Mouse (Mus musculus): ENCODE data around the gene Kcnh3. TPM values are rescaled to one million over a fixed set of nuclear protein-coding genes. Genes with fewer than 3 reads are reported as not detected.
"Not testable (repeated sequence)": the region's sequence is repeated elsewhere in the genome, so short reads cannot be mapped to it uniquely, and the experiment has no call there.

The Kcnh3 gene
- total RNA-seq, 2 experiments from 2014 or later: 66.6 to 67.3 TPM

DNA sequence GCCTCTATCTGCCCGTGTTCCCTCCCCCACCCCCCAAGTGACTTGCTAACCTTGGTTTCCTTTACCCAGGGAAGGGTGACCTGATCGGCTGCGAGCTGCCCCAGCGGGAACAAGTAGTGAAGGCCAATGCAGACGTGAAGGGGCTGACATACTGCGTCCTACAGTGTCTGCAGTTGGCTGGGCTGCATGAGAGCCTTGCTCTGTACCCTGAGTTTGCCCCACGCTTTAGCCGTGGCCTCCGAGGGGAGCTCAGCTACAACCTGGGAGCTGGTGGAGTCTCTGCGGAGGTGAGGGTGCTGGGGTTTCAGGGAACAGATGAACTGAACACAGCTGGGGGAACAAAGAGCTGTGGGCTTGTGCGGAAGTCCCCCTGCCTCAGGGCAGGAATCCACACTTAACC, 13.3 kb downstream of the Kcnh3 start:
- no peak for DNase-seq
- intact Hi-C loops (cut with DNase I): no loop called here

DNA sequence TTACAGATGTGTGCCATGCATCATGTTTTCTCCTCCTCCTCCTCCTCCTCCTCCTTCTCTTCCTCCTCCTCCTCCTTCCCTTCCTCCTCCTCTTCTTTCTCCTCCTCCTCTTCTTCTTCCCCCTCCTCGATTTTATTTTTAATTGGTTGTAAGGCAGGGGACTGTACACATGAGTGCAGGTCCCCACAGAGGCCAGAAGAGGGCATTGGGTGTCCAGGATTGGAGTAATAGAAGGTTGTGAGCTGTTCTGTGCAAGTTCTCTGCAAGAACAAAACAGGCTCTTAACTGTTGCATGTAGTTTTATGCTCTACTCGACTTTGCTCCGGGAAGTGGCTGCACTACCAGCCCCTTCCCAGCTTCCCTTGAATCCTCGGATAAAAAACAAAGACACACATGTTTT, 15.5 kb downstream of the Kcnh3 start:
- DNase-seq: no peak
- intact Hi-C loops (cut with DNase I): no loop called here

DNA sequence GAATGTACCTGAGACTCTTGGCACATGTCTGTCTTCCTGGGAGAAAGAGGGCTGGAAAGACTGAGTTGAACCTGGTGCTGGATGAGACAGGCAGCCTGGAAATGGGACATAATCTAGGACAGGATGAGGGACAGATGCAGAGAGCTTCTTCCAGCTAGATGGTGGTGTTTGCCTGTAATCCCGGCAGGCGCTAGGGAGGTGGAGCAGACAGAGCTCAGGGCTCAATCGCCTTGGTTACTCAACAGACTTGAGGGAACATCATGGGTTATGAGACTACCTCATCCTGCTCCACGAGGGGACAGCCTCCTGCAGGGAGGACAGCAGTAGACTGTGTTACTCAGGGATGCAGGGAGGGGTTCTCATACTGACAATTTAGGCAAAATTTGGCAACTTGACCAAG, 16.6 kb downstream of the Kcnh3 start:
- intact Hi-C loops (cut with DNase I): no loop called here
- DNase-seq: no peak

DNA sequence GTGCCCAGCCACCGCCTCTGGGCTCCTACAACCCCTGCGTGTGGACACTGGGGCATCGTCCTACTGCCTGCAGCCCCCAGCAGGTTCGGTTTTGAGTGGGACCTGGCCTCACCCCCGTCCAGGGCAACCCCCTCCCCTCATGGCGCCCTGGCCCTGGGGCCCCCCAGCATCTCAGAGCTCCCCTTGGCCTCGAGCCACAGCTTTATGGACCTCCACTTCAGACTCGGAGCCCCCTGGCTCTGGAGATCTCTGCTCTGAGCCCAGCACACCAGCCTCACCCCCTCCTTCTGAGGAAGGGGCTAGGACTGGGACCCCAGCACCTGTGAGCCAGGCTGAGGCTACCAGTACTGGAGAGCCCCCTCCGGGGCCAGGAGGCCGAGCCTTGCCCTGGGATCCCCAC, 17.4 kb downstream of the Kcnh3 start:
- no peak for DNase-seq
- intact Hi-C loops (cut with DNase I): no loop called here

DNA sequence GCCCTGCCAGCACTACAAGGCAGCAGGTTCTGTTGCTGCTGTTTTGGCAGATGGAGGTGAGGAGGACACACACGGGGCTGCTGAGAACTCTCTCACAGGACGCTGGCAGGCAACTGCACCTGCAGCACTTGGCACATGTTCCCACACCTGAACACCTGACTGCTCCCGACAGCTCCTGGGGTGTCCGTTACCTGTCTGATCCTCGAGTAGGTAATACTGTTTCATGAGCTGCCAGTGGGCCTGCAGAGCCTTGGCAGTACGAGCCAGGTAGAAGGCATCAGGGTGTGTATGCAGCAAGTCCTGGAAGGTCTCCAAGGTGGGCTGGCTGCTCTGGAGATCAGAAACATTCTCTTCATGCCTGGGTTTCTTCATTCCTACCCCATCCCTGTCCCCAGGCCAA, 22.1 kb downstream of the Kcnh3 start:
- intact Hi-C loops (cut with DNase I): not testable (repeated sequence)
- peak; percentile 61 for DNase-seq

DNA sequence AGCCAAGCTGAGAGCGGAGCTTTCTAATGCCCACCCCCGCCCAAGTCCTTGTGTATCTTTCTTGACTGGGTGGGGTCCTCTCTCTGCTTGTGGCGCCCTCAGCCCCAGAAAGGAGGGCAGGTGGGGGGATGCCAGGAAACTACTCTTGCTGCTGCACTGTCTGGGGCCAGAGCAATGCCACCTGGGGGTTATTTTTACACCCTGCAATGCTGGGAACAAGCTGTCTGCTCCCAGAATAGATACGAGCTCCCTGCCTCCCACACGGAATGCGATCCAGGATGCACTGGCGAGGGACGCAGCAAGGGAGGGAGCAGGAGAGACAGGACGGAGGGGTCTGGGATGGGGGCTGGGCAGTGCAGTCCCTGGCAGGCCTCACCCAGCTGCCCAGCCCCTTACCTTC, 24.3 kb downstream of the Kcnh3 start:
- intact Hi-C loops (cut with DNase I): no loop called here
- no peak for DNase-seq

DNA sequence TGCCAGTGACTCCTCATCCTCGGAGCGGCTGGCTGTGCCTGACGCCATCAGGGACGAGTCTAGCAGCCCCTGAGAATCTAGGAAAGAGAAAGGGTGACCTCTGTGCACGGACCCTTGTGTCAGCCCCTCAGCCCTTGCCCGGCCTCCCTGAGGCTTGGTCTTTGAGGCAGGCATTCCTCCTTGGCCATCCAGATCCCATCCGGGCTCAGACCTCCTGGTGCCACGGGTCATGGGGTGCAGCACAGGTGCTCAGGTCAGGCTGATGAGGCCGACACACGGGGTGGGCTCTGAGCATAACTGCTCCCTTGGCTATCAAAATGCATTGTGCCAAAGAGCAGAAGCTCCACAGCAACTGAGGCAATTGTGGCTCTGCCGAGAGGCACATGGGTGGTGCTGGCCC, 25.3 kb downstream of the Kcnh3 start:
- DNase-seq: no peak
- intact Hi-C loops (cut with DNase I): no loop called here

DNA sequence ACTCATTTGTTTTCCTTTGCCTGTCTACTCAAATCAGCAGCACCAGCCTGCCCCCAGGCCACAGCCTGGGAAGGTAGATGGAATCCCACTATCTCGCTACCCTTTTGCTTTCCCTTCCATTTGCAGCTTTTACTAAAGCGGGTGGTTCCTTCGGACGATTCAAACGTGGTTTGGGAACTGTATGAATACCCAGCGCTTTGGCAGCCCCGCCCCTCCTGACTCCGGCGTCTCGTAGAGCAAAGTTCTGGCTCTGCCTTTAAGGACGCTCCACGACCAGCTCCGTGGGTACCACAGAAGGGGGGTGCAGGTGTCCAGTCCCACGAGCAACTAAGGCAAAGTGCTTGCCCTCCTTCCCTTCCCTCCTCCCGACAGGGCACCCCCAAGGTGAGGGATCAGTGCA, 26.4 kb downstream of the Kcnh3 start:
- DNase-seq; intact Hi-C loops (cut with DNase I): not testable (repeated sequence)

DNA sequence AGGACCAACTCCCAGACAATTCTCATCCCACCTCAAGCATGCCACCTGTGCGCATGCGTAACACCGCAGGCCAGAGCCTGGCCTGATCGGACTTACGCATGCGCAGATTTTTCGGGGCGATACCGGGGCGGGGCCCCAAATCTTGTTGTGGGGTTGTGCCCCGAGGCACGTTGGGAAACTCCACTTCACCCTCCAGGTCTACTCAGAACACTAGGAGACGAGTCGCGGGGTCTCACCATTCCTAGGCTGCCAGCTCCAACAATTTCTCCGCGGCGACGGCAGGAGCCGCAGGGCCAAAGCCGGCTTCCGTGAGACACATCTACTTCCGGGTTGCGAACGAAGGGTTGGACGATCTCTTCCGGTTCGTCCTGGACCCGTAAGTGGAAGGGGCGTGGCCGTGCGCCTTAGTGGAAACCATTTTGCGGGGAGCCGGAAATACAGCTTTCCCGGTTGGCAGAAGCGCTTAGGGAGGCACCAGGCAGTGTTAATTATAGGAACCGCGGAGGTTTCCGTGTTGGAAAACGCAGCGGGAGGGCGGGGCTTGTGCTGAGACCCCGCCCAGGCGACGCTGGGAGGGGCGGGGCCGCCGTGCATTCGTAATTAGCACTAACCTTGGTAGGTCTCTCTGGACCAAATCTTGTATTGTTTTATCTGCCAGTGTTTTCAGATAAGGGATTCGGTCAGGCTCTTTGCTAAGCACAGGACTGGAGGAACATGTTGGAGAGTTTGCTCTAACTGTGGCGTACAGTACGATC, 27.1 kb downstream of the Kcnh3 start, which contains the start of gene Mcrs1:
Mcrs1 (minus strand) TSS at position 336 of the 755 bp plus-strand sequence.
- DNase-seq: peak; percentile 98
- intact Hi-C loops (cut with DNase I): no loop called here

DNA sequence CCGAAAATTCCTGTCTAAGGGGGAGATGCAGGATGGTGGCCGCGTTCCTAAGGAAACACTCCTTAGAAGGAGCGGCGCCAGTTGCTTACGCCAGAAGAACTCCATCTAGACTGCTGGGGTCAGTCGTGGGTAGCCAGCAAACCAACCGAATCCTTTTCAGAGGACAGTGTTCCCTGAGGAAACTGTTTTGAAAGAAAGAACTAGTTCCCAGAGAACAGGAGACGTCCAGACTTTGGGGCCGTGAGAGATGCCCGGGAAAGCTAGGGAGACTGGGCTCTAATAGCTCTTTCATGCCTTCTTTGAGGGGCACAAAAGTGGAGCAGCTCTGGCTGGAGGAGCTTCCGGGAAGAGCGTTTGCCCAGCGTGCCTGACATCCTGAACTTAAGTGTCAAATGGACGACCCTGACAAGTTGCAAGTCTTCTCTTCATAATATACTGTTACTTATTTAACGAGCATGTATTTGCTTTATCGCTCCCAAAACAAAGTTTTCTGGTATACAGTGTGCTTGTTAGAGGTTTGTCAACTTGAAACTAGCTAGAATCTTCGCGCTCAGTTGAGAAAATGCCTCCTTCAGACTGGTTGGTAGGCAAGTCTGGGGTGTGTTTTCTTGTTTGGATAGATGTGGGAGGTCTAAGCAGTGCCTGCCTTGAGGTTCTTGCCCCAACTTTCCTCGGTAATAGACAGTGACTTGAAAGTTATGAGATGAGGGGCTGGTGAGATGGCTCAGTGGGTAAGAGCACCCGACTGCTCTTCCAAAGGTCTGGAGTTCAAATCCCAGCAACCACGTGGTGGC, 27.9 kb downstream of the Kcnh3 start:
- intact Hi-C loops (cut with DNase I): no loop called here
- peak; percentile 67 for DNase-seq

DNA sequence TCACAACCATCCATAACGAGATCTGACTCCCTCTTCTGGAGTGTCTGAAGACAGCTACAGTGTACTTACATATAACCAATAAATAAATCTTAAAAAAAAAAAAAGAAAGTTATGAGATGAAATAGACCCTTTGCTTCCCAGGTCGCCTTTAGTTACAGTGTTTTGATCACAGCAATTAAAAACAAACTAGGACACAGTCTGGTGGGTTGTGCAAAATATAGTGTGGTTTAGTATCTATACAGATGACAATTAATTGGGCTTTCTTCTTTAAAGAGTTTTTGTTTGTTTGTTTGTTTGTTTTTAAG, 28.5 kb downstream of the Kcnh3 start:
- intact Hi-C loops (cut with DNase I); DNase-seq: not testable (repeated sequence)

DNA sequence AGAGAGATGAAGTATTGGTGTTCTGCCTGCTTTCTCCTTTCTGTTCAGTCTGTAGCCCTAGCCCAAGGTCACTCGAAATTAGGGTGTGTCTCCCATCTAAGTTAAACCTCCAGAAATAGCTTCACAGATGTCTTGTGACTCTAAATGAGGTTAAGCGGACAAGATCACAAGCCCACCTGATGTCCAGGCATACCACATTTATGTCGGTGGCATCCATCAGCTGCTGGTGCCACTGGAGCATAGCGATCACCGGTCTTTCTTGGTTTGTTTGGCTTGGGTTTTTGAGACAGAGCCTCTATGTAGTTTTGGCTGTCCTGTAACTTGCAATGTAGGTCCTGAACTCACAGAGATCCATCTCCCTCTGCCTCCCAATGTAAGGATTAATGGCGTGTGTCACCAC, 29.1 kb downstream of the Kcnh3 start:
- no peak for DNase-seq
- intact Hi-C loops (cut with DNase I): no loop called here

DNA sequence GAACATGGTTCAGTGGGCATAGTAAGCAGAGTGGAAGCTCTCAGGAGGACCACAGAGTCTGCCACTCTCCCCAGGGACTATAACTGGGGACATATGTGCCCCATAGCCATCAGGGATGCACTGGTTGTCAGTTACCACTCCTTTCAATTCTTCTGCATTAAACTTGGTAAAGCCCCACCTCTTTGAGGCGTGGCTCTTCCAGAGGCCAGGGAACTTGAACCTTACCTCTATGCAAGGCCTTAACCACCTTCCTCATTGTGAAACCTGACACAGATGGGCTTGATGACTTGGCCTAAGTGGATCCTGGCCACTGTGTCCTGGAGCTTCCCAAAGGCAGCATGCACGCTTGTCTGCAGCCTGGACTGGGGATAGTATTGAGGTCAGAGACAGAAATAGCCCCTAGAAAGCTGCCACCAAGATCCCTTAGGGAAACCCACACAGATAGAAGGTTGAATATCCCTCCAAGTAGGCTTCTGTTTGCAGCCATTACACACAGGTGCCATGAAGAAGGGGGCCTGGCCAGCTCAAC, 29.9 kb downstream of the Kcnh3 start:
- no peak for DNase-seq
- intact Hi-C loops (cut with DNase I): no loop called here

DNA sequence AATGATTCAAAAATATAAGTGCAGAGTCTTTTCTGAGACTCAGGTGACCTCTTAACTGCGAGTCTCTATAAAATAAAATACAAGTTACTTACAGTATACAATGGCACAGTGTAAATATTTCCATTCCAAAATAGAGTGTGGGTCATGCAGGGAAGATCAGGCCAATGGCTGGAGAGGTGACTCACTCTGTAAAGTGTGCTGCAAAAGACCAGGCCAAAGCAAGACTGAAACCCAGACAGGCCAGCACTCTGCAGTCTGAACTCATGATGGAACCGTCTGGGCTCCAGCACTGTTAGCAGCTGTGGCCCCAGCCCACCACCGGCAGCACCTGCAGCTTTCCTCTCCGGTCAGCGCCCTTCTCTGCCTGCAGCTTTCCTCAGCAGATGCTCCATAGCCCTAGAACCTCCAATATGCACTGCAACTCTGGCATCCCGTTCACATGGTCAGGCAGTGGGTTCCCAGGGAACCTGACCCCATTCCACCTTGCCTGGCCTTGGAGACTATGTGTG, 30.6 kb downstream of the Kcnh3 start:
- intact Hi-C loops (cut with DNase I): no loop called here
- no peak for DNase-seq

DNA sequence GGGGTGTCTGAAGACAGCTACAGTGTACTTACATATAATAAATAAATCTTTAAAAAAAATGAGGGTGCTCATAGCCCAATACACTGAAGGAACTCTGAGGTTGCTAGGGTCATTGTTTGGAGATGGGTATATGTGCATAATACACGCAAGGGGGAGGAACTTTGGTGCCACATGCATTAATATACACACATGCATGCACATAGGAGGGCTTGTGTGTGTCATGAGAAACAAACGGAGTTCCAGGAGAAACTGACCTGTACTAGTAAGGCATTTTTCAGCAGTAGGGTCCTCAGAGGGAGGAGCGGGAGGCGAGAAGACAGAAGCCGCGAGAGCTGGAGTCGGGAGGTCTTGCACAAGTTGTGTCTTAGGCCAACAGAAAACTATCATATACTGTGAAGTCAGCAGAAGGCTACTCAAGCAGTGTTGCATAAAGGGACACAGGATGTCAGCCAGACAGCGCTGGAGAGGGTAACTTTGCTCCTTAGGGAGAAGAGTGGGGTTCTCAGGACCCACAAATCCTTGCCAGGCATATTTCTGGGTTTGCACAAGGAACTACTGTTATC, 34.6 kb downstream of the Kcnh3 start:
- intact Hi-C loops (cut with DNase I): no loop called here
- no peak for DNase-seq

DNA sequence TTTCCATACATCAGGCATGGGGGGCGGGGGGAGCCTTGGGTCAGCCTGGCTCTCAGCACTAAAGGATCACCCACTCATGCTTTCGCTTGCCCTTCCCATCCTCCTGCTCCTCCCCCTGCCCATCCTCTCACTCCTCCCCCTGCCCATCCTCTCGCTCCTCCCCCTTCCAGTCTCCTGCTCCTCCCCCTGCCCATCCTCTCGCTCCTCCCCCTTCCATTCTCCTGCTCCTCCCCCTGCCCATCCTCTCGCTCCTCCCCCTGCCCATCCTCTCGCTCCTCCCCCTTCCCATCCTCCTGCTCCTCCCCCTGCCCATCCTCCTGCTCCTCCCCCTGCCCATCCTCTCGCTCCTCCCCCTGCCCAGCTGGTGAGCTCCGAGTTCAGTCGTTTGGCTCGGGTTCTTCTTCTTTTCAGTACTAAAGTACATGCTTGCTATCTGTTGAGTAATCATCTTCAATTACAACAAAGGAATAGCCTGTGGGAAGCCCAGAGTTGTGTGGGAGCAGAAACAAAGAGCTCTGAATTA, 35.1 kb downstream of the Kcnh3 start:
- intact Hi-C loops (cut with DNase I): no loop called here
- peak; percentile 70 for DNase-seq

DNA sequence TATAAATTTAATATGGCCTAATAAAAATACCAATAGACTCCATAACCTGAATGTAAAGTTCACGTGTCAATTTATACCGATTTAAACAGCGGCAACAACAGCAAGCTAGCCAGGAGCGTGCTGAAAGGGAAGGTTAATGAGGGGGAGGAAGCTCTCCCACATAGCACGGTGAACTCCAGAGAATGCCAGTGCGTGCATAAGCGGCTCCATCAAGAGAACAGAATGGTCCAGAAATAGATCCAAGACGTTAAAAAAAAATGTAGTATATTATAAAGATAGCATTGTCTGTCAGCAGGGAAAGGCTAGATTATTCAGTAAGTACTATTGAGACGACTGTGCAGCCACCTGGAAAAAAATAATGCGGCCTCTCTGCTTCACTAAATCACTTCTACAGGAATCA, 38.0 kb downstream of the Kcnh3 start:
- DNase-seq: no peak
- intact Hi-C loops (cut with DNase I): no loop called here

DNA sequence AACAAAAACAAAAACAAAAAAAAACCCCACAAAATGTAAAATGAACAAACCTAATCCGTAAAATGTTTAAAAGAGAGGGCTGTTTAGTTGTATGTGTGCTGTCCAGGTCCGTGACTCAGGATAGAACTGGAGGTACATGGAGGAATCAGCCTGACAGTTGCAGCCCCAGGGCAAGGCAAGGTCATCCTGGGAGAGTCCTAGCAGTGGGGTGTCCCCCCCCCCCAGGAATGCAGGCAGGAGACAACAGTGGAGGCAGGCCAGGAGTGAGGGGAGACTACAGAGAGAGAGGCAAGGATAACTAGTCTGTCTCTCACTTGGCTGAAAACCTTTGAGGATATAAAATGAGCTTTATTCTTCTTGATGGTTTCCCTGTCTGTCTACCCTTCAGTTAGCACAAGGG, 39.7 kb downstream of the Kcnh3 start:
- no peak for DNase-seq
- intact Hi-C loops (cut with DNase I): no loop called here

DNA sequence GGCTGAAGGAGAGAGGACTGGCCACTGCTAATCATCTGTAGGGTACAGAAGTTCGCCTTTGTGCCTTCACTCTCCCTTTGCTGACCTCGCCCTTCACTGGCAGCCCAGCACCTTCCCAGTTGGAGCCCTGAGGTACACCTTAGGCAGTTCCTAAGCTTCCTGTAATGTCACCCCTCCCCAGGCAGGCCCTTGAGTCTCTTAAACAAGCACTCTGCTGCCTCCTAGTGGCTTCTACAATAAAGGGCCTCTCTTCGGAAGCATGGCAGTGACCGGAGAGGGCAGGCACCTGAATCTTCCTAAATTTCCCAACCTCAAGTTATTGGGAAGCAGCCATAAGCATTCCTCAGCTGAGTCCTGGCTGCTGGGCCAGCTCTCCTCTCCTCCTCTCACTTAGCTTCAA, 41.0 kb downstream of the Kcnh3 start:
- intact Hi-C loops (cut with DNase I): no loop called here
- DNase-seq: peak; percentile 69

DNA sequence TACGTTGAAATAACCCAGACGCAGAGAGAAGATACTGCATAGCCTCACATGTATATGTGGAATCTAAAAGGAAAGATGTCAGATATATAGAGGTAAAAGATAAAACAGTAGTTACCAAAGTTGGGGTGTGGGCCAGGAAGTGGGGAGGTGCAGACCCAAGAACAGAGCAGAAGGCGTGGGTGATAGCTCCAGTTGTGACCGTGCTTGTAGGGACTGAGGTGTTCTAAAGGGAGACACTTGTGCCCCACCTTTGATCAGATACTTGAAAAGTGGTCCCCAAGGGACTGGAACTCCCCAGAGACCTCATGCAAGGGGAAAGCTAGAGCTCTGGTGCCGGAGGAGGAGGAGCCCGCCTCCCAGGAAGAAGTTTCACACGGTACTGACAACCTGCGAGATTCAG, 51.4 kb downstream of the Kcnh3 start:
- intact Hi-C loops (cut with DNase I): no loop called here
- no peak for DNase-seq

DNA sequence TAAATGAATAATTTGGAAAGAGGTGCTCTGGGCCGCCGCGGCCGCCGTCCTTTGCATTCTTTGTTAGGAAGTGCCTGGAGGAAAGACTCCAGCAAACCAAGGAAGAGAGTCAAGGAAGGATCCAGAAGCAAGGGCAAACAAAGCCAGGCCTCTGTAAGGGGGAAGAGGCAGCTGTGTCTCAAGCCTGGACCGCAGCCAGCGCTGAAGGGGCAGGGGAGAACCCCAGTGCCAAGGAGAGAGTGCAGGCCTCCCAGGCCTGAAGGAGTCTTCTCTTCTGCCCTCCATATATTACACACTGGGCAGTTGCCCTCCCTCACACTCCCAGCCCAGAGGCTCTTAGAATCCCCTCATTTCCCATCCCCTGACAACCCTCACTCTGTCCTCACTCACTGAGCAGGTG, 53.6 kb downstream of the Kcnh3 start:
- DNase-seq: peak; percentile 63
- intact Hi-C loops (cut with DNase I): no loop called here

All from left cerebral cortex, postnatal 4 days (tissue).